Mouse (Mus musculus): Measurements from ENCODE around the gene Phxr2. TPM values are rescaled to one million over a fixed set of nuclear protein-coding genes. Genes with fewer than 3 reads are reported as not detected.
A peak's percentile ranks its signal among the peaks of the same experiment; 100 is the strongest.

Phxr2 gene
- not detected for polyA plus RNA-seq (2012; fragmentation: generic; extraction: Trizol)
- long read RNA-seq, experiment 1, result 0 reads
- long read RNA-seq, experiment 2, result 0 reads

GRCm38 (mm10) chr10:99126225-99126624 is at the start of gene Phxr2:
Phxr2 (minus strand) TSS chr10:99126325.
- Histone ChIP-seq H3K4me3 (ENCODE audit: insufficient read depth, poor library complexity, severe bottlenecking) (no peak within 1 kb of the TSS), H3K36me3 (ENCODE audit: control insufficient read depth, insufficient read depth) (peaks cover 6% of the 10 kb centered on the region), H3K79me3 (ENCODE audit: low read depth) (no peaks in the 10 kb centered on the region), H3K79me2 (ENCODE audit: control insufficient read depth, insufficient read depth) (no peaks in the 10 kb centered on the region), H3K27me3 (ENCODE audit: control insufficient read depth, insufficient read depth, insufficient read length) (no peaks in the 10 kb centered on the region), H3ac (ENCODE audit: control insufficient read depth, insufficient read length, low read depth) (no peak within 1 kb of the TSS)
- no peak for TF ChIP-seq MYOG (IDR thresholded peaks at IDR 0.05; ENCODE audit: control insufficient read depth, extremely low read depth, insufficient read length)
- TF ChIP-seq USF1 (IDR thresholded peaks at IDR 0.05; ENCODE audit: low read depth), result no peak
- no peak for TF ChIP-seq FOSL1 (IDR thresholded peaks at IDR 0.05; ENCODE audit: insufficient read depth, low read length, poor library complexity, severe bottlenecking)
- no peak for TF ChIP-seq MAX (IDR thresholded peaks at IDR 0.05)
- no peak for TF ChIP-seq CTCF (IDR thresholded peaks at IDR 0.05; ENCODE audit: control insufficient read depth, insufficient read depth, insufficient read length)
- TF ChIP-seq CEBPB (IDR thresholded peaks at IDR 0.05; ENCODE audit: low read depth), result no peak
- TF ChIP-seq MYOD1 (IDR thresholded peaks at IDR 0.05; ENCODE audit: control insufficient read depth, insufficient read length, low read depth), result no peak

- H3K79me2 ChIP-seq (ENCODE audit: control insufficient read depth, insufficient read depth), result no peaks in the 10 kb centered on the region
These were observed 46.9 kb upstream of the Phxr2 start for GRCm38 (mm10) chr10:99172906-99173507.

GRCm38 (mm10) chr10:99171961-99172497 is 45.9 kb upstream of the Phxr2 start:
- TF ChIP-seq MAX (IDR thresholded peaks at IDR 0.05) (peak; percentile 37), USF1 (IDR thresholded peaks at IDR 0.05; ENCODE audit: low read depth) (no peak)
- Histone ChIP-seq H3K79me3 (ENCODE audit: low read depth) (no peaks in the 10 kb centered on the region), H3ac (ENCODE audit: control insufficient read depth, insufficient read length, low read depth) (no peak overlapping the region), H3K36me3 (ENCODE audit: control insufficient read depth, insufficient read depth) (peaks cover 7% of the 10 kb centered on the region), H3K27me3 (ENCODE audit: control insufficient read depth, insufficient read depth, insufficient read length) (no peaks in the 10 kb centered on the region), H3K4me3 (ENCODE audit: insufficient read depth, poor library complexity, severe bottlenecking) (no peak overlapping the region), H3K79me2 (ENCODE audit: control insufficient read depth, insufficient read depth) (no peaks in the 10 kb centered on the region)

More at GRCm38 (mm10) chr10:99172906-99173507, 46.9 kb upstream of the Phxr2 start:
- no peak overlapping the region for H3K4me3 ChIP-seq (ENCODE audit: insufficient read depth, poor library complexity, severe bottlenecking)
- no peak for TF ChIP-seq MYOD1 (IDR thresholded peaks at IDR 0.05; ENCODE audit: control insufficient read depth, insufficient read length, low read depth)
- TF ChIP-seq MAX (IDR thresholded peaks at IDR 0.05), result no peak
- no peak for TF ChIP-seq CEBPB (IDR thresholded peaks at IDR 0.05; ENCODE audit: low read depth)
- peak; percentile 57 for TF ChIP-seq FOSL1 (IDR thresholded peaks at IDR 0.05; ENCODE audit: insufficient read depth, low read length, poor library complexity, severe bottlenecking)
- H3K27me3 ChIP-seq (ENCODE audit: control insufficient read depth, insufficient read depth, insufficient read length), result no peaks in the 10 kb centered on the region
- no peak overlapping the region for H3ac ChIP-seq (ENCODE audit: control insufficient read depth, insufficient read length, low read depth)
- H3K79me3 ChIP-seq (ENCODE audit: low read depth), result no peaks in the 10 kb centered on the region
- H3K36me3 ChIP-seq (ENCODE audit: control insufficient read depth, insufficient read depth), result peaks cover 7% of the 10 kb centered on the region

GRCm38 (mm10) chr10:99169765-99170129 is 43.6 kb upstream of the Phxr2 start:
- TF ChIP-seq CEBPB (IDR thresholded peaks at IDR 0.05; ENCODE audit: low read depth) (no peak), USF1 (IDR thresholded peaks at IDR 0.05; ENCODE audit: low read depth) (no peak), MYOD1 (IDR thresholded peaks at IDR 0.05; ENCODE audit: control insufficient read depth, insufficient read length, low read depth) (no peak), FOSL1 (IDR thresholded peaks at IDR 0.05; ENCODE audit: insufficient read depth, low read length, poor library complexity, severe bottlenecking) (no peak), MAX (IDR thresholded peaks at IDR 0.05) (no peak)
- peaks cover 3% of the 10 kb centered on the region for H3K36me3 ChIP-seq (ENCODE audit: control insufficient read depth, insufficient read depth)
- no peak overlapping the region for H3ac ChIP-seq (ENCODE audit: control insufficient read depth, insufficient read length, low read depth)

GRCm38 (mm10) chr10:99168840-99169764 is 43.0 kb upstream of the Phxr2 start:
- no peak overlapping the region for H3K4me3 ChIP-seq (ENCODE audit: insufficient read depth, poor library complexity, severe bottlenecking)

More at GRCm38 (mm10) chr10:99169765-99170129, 43.6 kb upstream of the Phxr2 start:
- H3K79me3 ChIP-seq (ENCODE audit: low read depth), result no peaks in the 10 kb centered on the region
- no peaks in the 10 kb centered on the region for H3K27me3 ChIP-seq (ENCODE audit: control insufficient read depth, insufficient read depth, insufficient read length)
- H3K4me3 ChIP-seq (ENCODE audit: insufficient read depth, poor library complexity, severe bottlenecking), result no peak overlapping the region
- no peaks in the 10 kb centered on the region for H3K79me2 ChIP-seq (ENCODE audit: control insufficient read depth, insufficient read depth)

More at GRCm38 (mm10) chr10:99168840-99169764, 43.0 kb upstream of the Phxr2 start:
- Histone ChIP-seq H3K36me3 (ENCODE audit: control insufficient read depth, insufficient read depth) (no peaks in the 10 kb centered on the region), H3K79me3 (ENCODE audit: low read depth) (no peaks in the 10 kb centered on the region), H3K79me2 (ENCODE audit: control insufficient read depth, insufficient read depth) (no peaks in the 10 kb centered on the region), H3K27me3 (ENCODE audit: control insufficient read depth, insufficient read depth, insufficient read length) (no peaks in the 10 kb centered on the region), H3ac (ENCODE audit: control insufficient read depth, insufficient read length, low read depth) (no peak overlapping the region)
- TF ChIP-seq CTCF (IDR thresholded peaks at IDR 0.05; ENCODE audit: control insufficient read depth, insufficient read depth, insufficient read length) (no peak), CEBPB (IDR thresholded peaks at IDR 0.05; ENCODE audit: low read depth) (no peak), MYOD1 (IDR thresholded peaks at IDR 0.05; ENCODE audit: control insufficient read depth, insufficient read length, low read depth) (no peak), MAX (IDR thresholded peaks at IDR 0.05) (no peak), FOSL1 (IDR thresholded peaks at IDR 0.05; ENCODE audit: insufficient read depth, low read length, poor library complexity, severe bottlenecking) (no peak), MYOG (IDR thresholded peaks at IDR 0.05; ENCODE audit: control insufficient read depth, extremely low read depth, insufficient read length) (no peak), USF1 (IDR thresholded peaks at IDR 0.05; ENCODE audit: low read depth) (no peak)

Data from C2C12 (cell line).